Mouse (Mus musculus): Measurements from ENCODE around the gene 1600002K03Rik. TPM values are rescaled to one million over a fixed set of nuclear protein-coding genes. Genes with fewer than 3 reads are reported as not detected.
"Not testable (repeated sequence)": the region's sequence is repeated elsewhere in the genome, so short reads cannot be mapped to it uniquely, and the experiment has no call there.

1600002K03Rik gene
- polyA plus RNA-seq, 2 experiments, result 12.8 to 15.5 TPM

GRCm38 (mm10) chr10:80204055-80204454 is 31.3 kb downstream of the 1600002K03Rik start:
- Histone ChIP-seq H3K9ac (ENCODE audit: low read depth, low read length, severe bottlenecking) (no peak overlapping the region), H3K4me1 (ENCODE audit: control insufficient read depth, insufficient read depth, low read length) (no peaks in the 10 kb centered on the region)

GRCm38 (mm10) chr10:80207201-80207600 is 34.5 kb downstream of the 1600002K03Rik start:
- no peak overlapping the region for H3K4me3 ChIP-seq (replicated peaks; ENCODE audit: low read length)
- H3K4me2 ChIP-seq (replicated peaks; ENCODE audit: low read depth, low read length, severe bottlenecking), result no peak overlapping the region
- H3K9ac ChIP-seq (ENCODE audit: low read depth, low read length, severe bottlenecking), result no peak overlapping the region
- no peak for TF ChIP-seq POLR2A (IDR thresholded peaks at IDR 0.05; ENCODE audit: borderline replicate concordance, extremely low read depth, insufficient read depth, insufficient read length)
- no peaks in the 10 kb centered on the region for H3K27me3 ChIP-seq (ENCODE audit: control insufficient read depth, insufficient read depth, low read length)
- no peaks in the 10 kb centered on the region for H3K9me3 ChIP-seq (ENCODE audit: control insufficient read depth, low read length)
- H3K4me1 ChIP-seq (ENCODE audit: control insufficient read depth, insufficient read depth, low read length), result no peaks in the 10 kb centered on the region
- no peak for DNase-seq (ENCODE audit: low spot score)
- 55% methylated on average over 1 of the region's 1 CpGs for WGBS
- no peak overlapping the region for H3K27ac ChIP-seq (replicated peaks; ENCODE audit: low read depth, low read length)
- H3K36me3 ChIP-seq (ENCODE audit: control insufficient read depth, insufficient read depth, low read length), result no peaks in the 10 kb centered on the region
- no peak for ATAC-seq (ENCODE audit: low FRiP score, low read depth)

More at GRCm38 (mm10) chr10:80204055-80204454, 31.3 kb downstream of the 1600002K03Rik start:
- Histone ChIP-seq H3K27ac (replicated peaks; ENCODE audit: low read depth, low read length) (no peak overlapping the region), H3K36me3 (ENCODE audit: control insufficient read depth, insufficient read depth, low read length) (no peaks in the 10 kb centered on the region), H3K9me3 (ENCODE audit: control insufficient read depth, low read length) (no peaks in the 10 kb centered on the region), H3K4me2 (replicated peaks; ENCODE audit: low read depth, low read length, severe bottlenecking) (no peak overlapping the region), H3K4me3 (replicated peaks; ENCODE audit: low read length) (no peak overlapping the region), H3K27me3 (ENCODE audit: control insufficient read depth, insufficient read depth, low read length) (no peaks in the 10 kb centered on the region)
- DNase-seq (ENCODE audit: low spot score), result no peak
- WGBS, result 48% methylated on average over 7 of the region's 7 CpGs
- no peak for TF ChIP-seq POLR2A (IDR thresholded peaks at IDR 0.05; ENCODE audit: borderline replicate concordance, extremely low read depth, insufficient read depth, insufficient read length)
- no peak for ATAC-seq (ENCODE audit: low FRiP score, low read depth)

- 73% methylated on average over 10 of the region's 10 CpGs for WGBS
- H3K4me3 ChIP-seq (replicated peaks; ENCODE audit: low read length), result no peak overlapping the region
Measured at GRCm38 (mm10) chr10:80207676-80208075, 34.9 kb downstream of the 1600002K03Rik start.

GRCm38 (mm10) chr10:80208248-80208647 is 35.5 kb downstream of the 1600002K03Rik start:
- Histone ChIP-seq H3K4me1 (ENCODE audit: control insufficient read depth, insufficient read depth, low read length) (no peaks in the 10 kb centered on the region), H3K27me3 (ENCODE audit: control insufficient read depth, insufficient read depth, low read length) (no peaks in the 10 kb centered on the region), H3K9ac (ENCODE audit: low read depth, low read length, severe bottlenecking) (0 out of 2 replicates have a peak overlapping the region, but pooled peaks have one; percentile 0), H3K36me3 (ENCODE audit: control insufficient read depth, insufficient read depth, low read length) (no peaks in the 10 kb centered on the region), H3K9me3 (ENCODE audit: control insufficient read depth, low read length) (no peaks in the 10 kb centered on the region), H3K27ac (replicated peaks; ENCODE audit: low read depth, low read length) (no peak overlapping the region), H3K4me3 (replicated peaks; ENCODE audit: low read length) (no peak overlapping the region), H3K4me2 (replicated peaks; ENCODE audit: low read depth, low read length, severe bottlenecking) (no peak overlapping the region)
- TF ChIP-seq POLR2A (IDR thresholded peaks at IDR 0.05; ENCODE audit: borderline replicate concordance, extremely low read depth, insufficient read depth, insufficient read length), result no peak
- no peak for ATAC-seq (ENCODE audit: low FRiP score, low read depth)
- DNase-seq (ENCODE audit: low spot score), result no peak
- WGBS, result 78% methylated on average over 4 of the region's 4 CpGs

More at GRCm38 (mm10) chr10:80207676-80208075, 34.9 kb downstream of the 1600002K03Rik start:
- Histone ChIP-seq H3K27me3 (ENCODE audit: control insufficient read depth, insufficient read depth, low read length) (no peaks in the 10 kb centered on the region), H3K36me3 (ENCODE audit: control insufficient read depth, insufficient read depth, low read length) (no peaks in the 10 kb centered on the region), H3K27ac (replicated peaks; ENCODE audit: low read depth, low read length) (no peak overlapping the region), H3K9me3 (ENCODE audit: control insufficient read depth, low read length) (no peaks in the 10 kb centered on the region), H3K4me1 (ENCODE audit: control insufficient read depth, insufficient read depth, low read length) (no peaks in the 10 kb centered on the region), H3K4me2 (replicated peaks; ENCODE audit: low read depth, low read length, severe bottlenecking) (no peak overlapping the region), H3K9ac (ENCODE audit: low read depth, low read length, severe bottlenecking) (no peak overlapping the region)
- no peak for ATAC-seq (ENCODE audit: low FRiP score, low read depth)
- TF ChIP-seq POLR2A (IDR thresholded peaks at IDR 0.05; ENCODE audit: borderline replicate concordance, extremely low read depth, insufficient read depth, insufficient read length), result no peak
- DNase-seq (ENCODE audit: low spot score), result no peak

- WGBS, result 14% methylated on average over 24 of the region's 24 CpGs
- Histone ChIP-seq H3K9ac (ENCODE audit: low read depth, low read length, severe bottlenecking) (0 out of 2 replicates have a peak overlapping the region, but pooled peaks have one; percentile 0), H3K36me3 (ENCODE audit: control insufficient read depth, insufficient read depth, low read length) (no peaks in the 10 kb centered on the region), H3K27ac (replicated peaks; ENCODE audit: low read depth, low read length) (no peak overlapping the region), H3K4me2 (replicated peaks; ENCODE audit: low read depth, low read length, severe bottlenecking) (no peak overlapping the region), H3K27me3 (ENCODE audit: control insufficient read depth, insufficient read depth, low read length) (no peaks in the 10 kb centered on the region), H3K4me3 (replicated peaks; ENCODE audit: low read length) (no peak overlapping the region), H3K9me3 (ENCODE audit: control insufficient read depth, low read length) (no peaks in the 10 kb centered on the region), H3K4me1 (ENCODE audit: control insufficient read depth, insufficient read depth, low read length) (no peaks in the 10 kb centered on the region)
- DNase-seq (ENCODE audit: low spot score) (no peak), ATAC-seq (ENCODE audit: low FRiP score, low read depth) (no peak)
- TF ChIP-seq POLR2A (IDR thresholded peaks at IDR 0.05; ENCODE audit: borderline replicate concordance, extremely low read depth, insufficient read depth, insufficient read length), result no peak
Measured at GRCm38 (mm10) chr10:80208841-80209371, 36.2 kb downstream of the 1600002K03Rik start.

GRCm38 (mm10) chr10:80211547-80212103 is 38.9 kb downstream of the 1600002K03Rik start:
- H3K27ac ChIP-seq (replicated peaks; ENCODE audit: low read depth, low read length); H3K9me3 ChIP-seq (ENCODE audit: control insufficient read depth, low read length); H3K4me3 ChIP-seq (replicated peaks; ENCODE audit: low read length); H3K36me3 ChIP-seq (ENCODE audit: control insufficient read depth, insufficient read depth, low read length); H3K9ac ChIP-seq (ENCODE audit: low read depth, low read length, severe bottlenecking); H3K4me1 ChIP-seq (ENCODE audit: control insufficient read depth, insufficient read depth, low read length); H3K4me2 ChIP-seq (replicated peaks; ENCODE audit: low read depth, low read length, severe bottlenecking); DNase-seq (ENCODE audit: low spot score); H3K27me3 ChIP-seq (ENCODE audit: control insufficient read depth, insufficient read depth, low read length); ATAC-seq (ENCODE audit: low FRiP score, low read depth): not testable (repeated sequence)
- 71% methylated on average over 7 of the region's 7 CpGs for WGBS
